Mouse (Mus musculus) hindbrain, embryonic 16.5 days (tissue): ENCODE results near the gene Rps10. TPM values are rescaled to one million over a fixed set of nuclear protein-coding genes. Genes with fewer than 3 reads are reported as not detected.

ENCODE experiments used
- ATAC-seq: fragments of 200-750 bp; cut with Nextera tagmentation; 2 replicates; pipeline ENCODE4 v1.8.0; 2017; ENCODE audit warnings: moderate TSS enrichment, moderate library complexity
- H3K27ac ChIP-seq: fragments of 300-500 bp; sonication (generic); 2 replicates; pipeline ENCODE4 v1.5.1; 2014; ENCODE audit warnings: low read depth, mild to moderate bottlenecking, control low read depth, low read length, moderate library complexity
- H3K27me3 ChIP-seq: fragments of 300-500 bp; sonication (generic); replicated peaks from 2 replicates; pipeline ENCODE4 v1.6.1; 2014; ENCODE audit warnings: low read length; ENCODE audit not compliant: control insufficient read depth, insufficient read depth
- H3K36me3 ChIP-seq: fragments of 300-500 bp; sonication (generic); 2 replicates; pipeline ENCODE4 v1.6.1; 2014; ENCODE audit warnings: mild to moderate bottlenecking, low read length, moderate library complexity, mixed read lengths; ENCODE audit not compliant: control insufficient read depth, insufficient read depth
- H3K4me1 ChIP-seq: fragments of 300-500 bp; sonication (generic); 2 replicates; pipeline ENCODE4 v1.6.1; 2014; ENCODE audit warnings: low read depth, low read length; ENCODE audit not compliant: control insufficient read depth, insufficient read depth
- H3K4me2 ChIP-seq: fragments of 300-500 bp; sonication (generic); 2 replicates; pipeline ENCODE4 v1.6.1; 2014; ENCODE audit warnings: mild to moderate bottlenecking, low read length, control low read depth, moderate library complexity
- H3K4me3 ChIP-seq: fragments of 300-500 bp; sonication (generic); 2 replicates; pipeline ENCODE4 v1.5.1; 2014; ENCODE audit warnings: mild to moderate bottlenecking, low read length, control low read depth, moderate library complexity
- H3K9ac ChIP-seq: fragments of 300-500 bp; sonication (generic); 2 replicates; pipeline ENCODE4 v1.6.1; 2014; ENCODE audit warnings: low read depth, mild to moderate bottlenecking, control low read depth, low read length, moderate library complexity
- H3K9me3 ChIP-seq: fragments of 300-500 bp; sonication (generic); 2 replicates; pipeline ENCODE4 v1.6.1; 2014; ENCODE audit warnings: mild to moderate bottlenecking, low read length, moderate library complexity; ENCODE audit not compliant: control insufficient read depth
- WGBS: fragments of 180-500 bp; shearing (Covaris S2); extraction: QIAGEN DNeasy Blood & Tissue Kit; methylation state at CpG from one replicate; pipeline ENCODE4 v1.1.7; 2014; 5-methylcytosine and 5-hydroxymethylcytosine counted together
- polyA plus RNA-seq: library from polyadenylated mRNA; unstranded; fragments of >200 nt; fragmentation: Nextera tagmentation; extraction: Ambion mirVana; gene quantifications from 2 replicates; pipeline ENCODE4 v1.2.1, GENCODE M21; 2015

The Rps10 gene
- polyA plus RNA-seq, 1 experiment from 2014 or later: 408 TPM

GRCm38 (mm10) chr17:27610679-27611518 lies 25.6 kb downstream of the Rps10 start:
- Histone ChIP-seq H3K27me3 (no peaks in the 10 kb centered on the region), H3K9me3 (no peaks in the 10 kb centered on the region), H3K27ac (no peak overlapping the region; the same call in 1 of the 2 replicates), H3K4me3 (no peak overlapping the region), H3K36me3 (no peaks in the 10 kb centered on the region), H3K4me2 (no peak overlapping the region), H3K4me1 (peaks cover 30% of the 10 kb centered on the region), H3K9ac (peak overlapping the region; percentile 8; the same call in 1 of the 2 replicates)
- WGBS: 64% methylated on average over 10 of the region's 10 CpGs
- ATAC-seq: no peak

GRCm38 (mm10) chr17:27609576-27609975 lies 26.9 kb downstream of the Rps10 start:
- H3K36me3 ChIP-seq: no peaks in the 10 kb centered on the region
- no peak overlapping the region for H3K27ac ChIP-seq
- no peak overlapping the region for H3K4me2 ChIP-seq
- no peaks in the 10 kb centered on the region for H3K27me3 ChIP-seq
- ATAC-seq: no peak
- WGBS: 83% methylated on average over 7 of the region's 7 CpGs
- no peak overlapping the region for H3K4me3 ChIP-seq
- H3K9me3 ChIP-seq: no peaks in the 10 kb centered on the region
- peaks cover 30% of the 10 kb centered on the region for H3K4me1 ChIP-seq
- no peak overlapping the region for H3K9ac ChIP-seq

DNA sequence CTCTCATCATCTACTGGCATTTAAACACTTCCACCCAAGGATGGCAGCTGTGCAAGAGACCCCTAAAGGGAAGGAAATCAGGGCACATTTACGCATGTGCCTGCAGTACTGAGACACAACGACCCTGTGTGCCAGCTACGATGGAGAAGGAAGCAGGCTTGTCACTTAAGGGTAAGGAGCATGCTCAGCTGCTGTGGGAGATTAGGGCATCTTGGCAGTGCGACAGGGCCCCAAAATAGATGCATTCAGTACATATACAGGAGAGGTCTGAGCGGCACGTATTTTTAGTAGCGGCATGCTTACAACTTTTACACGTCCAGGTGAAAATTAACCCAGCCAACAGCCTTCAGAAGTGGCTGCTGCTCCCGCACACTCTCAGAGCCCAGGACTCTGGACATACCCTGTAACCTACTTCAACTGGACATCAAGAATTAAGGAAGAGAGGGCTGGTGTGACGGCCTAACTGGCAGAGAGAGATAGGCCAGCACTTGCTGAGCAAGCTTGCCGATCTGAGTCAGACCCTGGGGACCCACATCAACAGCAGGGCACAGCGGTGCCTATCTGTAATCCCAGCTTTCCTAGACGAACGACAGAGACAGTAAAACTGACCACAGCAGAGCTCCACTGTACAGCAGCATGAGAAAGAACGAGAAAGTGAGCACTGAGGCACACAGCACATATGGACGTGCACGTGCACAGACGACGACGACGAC lies 32.8 kb downstream of the Rps10 start:
- no peak for ATAC-seq
- Histone ChIP-seq H3K4me2 (no peak overlapping the region), H3K4me1 (peaks cover 34% of the 10 kb centered on the region), H3K36me3 (no peaks in the 10 kb centered on the region), H3K27ac (no peak overlapping the region; the same call in none of the 2 replicates), H3K9me3 (no peaks in the 10 kb centered on the region), H3K9ac (no peak overlapping the region), H3K4me3 (no peak overlapping the region), H3K27me3 (no peaks in the 10 kb centered on the region)
- 62% methylated on average over 21 of the region's 21 CpGs for WGBS

DNA sequence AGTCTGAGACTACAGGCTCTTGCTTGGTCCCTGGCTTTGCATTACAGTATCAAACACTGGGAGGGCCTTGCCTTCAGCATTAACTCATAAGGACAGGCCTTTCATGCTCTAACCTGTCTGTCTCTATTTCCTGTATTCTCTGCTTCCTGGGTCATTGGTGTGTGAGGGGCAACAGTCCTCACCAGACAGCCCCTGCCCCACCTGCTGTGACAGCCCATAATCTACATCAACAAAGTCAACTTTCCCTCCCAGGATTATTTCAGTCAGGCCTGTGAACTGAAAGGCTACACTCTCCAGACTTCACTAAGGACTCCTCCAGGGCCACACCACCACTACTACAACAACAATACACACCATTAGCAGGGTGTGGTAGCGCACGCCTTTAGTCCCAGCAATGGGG lies 33.4 kb downstream of the Rps10 start:
- WGBS: 86% methylated on average over 2 of the region's 2 CpGs
- Histone ChIP-seq H3K4me2 (no peak overlapping the region), H3K9me3 (no peaks in the 10 kb centered on the region), H3K4me1 (peaks cover 39% of the 10 kb centered on the region), H3K9ac (no peak overlapping the region), H3K36me3 (no peaks in the 10 kb centered on the region), H3K27ac (0 out of 2 replicates have a peak overlapping the region, but pooled peaks have one; percentile 12), H3K27me3 (no peaks in the 10 kb centered on the region), H3K4me3 (no peak overlapping the region)
- no peak; the same call in 1 of the 2 replicates for ATAC-seq

DNA sequence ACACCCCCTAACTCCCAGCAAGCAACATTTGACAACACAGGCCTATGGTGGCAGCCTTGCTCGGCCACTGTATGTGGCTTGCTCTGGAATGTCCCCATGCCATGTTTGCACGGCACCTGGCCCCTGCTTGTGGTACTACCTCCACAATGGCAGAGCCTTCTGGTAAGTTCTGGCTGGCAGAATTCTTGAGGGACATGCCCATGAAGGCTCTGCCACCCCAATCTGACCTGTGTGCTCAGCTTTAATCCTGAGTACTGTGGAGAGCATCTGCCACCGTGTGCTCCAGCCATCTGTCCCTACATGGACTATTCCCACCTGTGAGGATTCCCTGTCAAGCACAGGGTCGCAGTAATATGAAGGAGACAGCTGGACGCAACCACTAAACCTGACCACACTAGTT lies 35.6 kb downstream of the Rps10 start:
- no peak overlapping the region for H3K9ac ChIP-seq
- peaks cover 6% of the 10 kb centered on the region; the same call in 1 of the 2 replicates for H3K36me3 ChIP-seq
- WGBS: 64% methylated on average over 5 of the region's 5 CpGs
- peaks cover 39% of the 10 kb centered on the region for H3K4me1 ChIP-seq
- H3K9me3 ChIP-seq: no peaks in the 10 kb centered on the region
- no peaks in the 10 kb centered on the region for H3K27me3 ChIP-seq
- peak; percentile 38; the same call in 1 of the 2 replicates for ATAC-seq
- no peak overlapping the region for H3K4me2 ChIP-seq
- no peak overlapping the region for H3K4me3 ChIP-seq
- H3K27ac ChIP-seq: 0 out of 2 replicates have a peak overlapping the region, but pooled peaks have one; percentile 3

- H3K4me3 ChIP-seq: no peak overlapping the region
- H3K36me3 ChIP-seq: peaks cover 6% of the 10 kb centered on the region
- H3K9ac ChIP-seq: no peak overlapping the region
- no peak overlapping the region for H3K4me2 ChIP-seq
- H3K4me1 ChIP-seq: peaks cover 39% of the 10 kb centered on the region
- 91% methylated on average over 3 of the region's 3 CpGs for WGBS
- no peaks in the 10 kb centered on the region for H3K9me3 ChIP-seq
- no peak overlapping the region for H3K27ac ChIP-seq
- no peak for ATAC-seq
- H3K27me3 ChIP-seq: no peaks in the 10 kb centered on the region
These were observed 36.2 kb downstream of the Rps10 start for GRCm38 (mm10) chr17:27600286-27600685.

GRCm38 (mm10) chr17:27596376-27597190 lies 39.9 kb downstream of the Rps10 start:
- no peak for ATAC-seq
- no peaks in the 10 kb centered on the region for H3K27me3 ChIP-seq
- no peak overlapping the region for H3K9ac ChIP-seq
- 78% methylated on average over 21 of the region's 21 CpGs for WGBS
- H3K4me2 ChIP-seq: no peak overlapping the region
- H3K36me3 ChIP-seq: peaks cover 21% of the 10 kb centered on the region
- no peaks in the 10 kb centered on the region for H3K9me3 ChIP-seq
- no peak overlapping the region for H3K27ac ChIP-seq
- H3K4me3 ChIP-seq: no peak overlapping the region
- H3K4me1 ChIP-seq: peaks cover 15% of the 10 kb centered on the region

- no peaks in the 10 kb centered on the region for H3K9me3 ChIP-seq
- no peak for ATAC-seq
- no peak overlapping the region for H3K9ac ChIP-seq
- 80% methylated on average over 15 of the region's 15 CpGs for WGBS
- no peaks in the 10 kb centered on the region for H3K27me3 ChIP-seq
- H3K4me2 ChIP-seq: no peak overlapping the region
- peaks cover 23% of the 10 kb centered on the region for H3K36me3 ChIP-seq
- H3K4me1 ChIP-seq: peaks cover 8% of the 10 kb centered on the region
- no peak overlapping the region for H3K27ac ChIP-seq
- H3K4me3 ChIP-seq: no peak overlapping the region
These were observed 40.7 kb downstream of the Rps10 start for GRCm38 (mm10) chr17:27595659-27596375.
